Mouse (Mus musculus) lung, postnatal 0 days (tissue): ENCODE results near the gene Ccdc154. TPM values are rescaled to one million over a fixed set of nuclear protein-coding genes. Genes with fewer than 3 reads are reported as not detected.
A peak's percentile ranks its signal among the peaks of the same experiment; 100 is the strongest.

Experiments used
- ATAC-seq: fragments of 200-750 bp; cut with Nextera tagmentation; 2 replicates; pipeline ENCODE4 v1.8.0; 2017; ENCODE audit warnings: moderate library complexity
- DNase-seq: peaks from one replicate; pipeline ENCODE4 v3.0.0-alpha.2; 2016; ENCODE audit warnings: low spot score
- H3K27ac ChIP-seq: fragments of 300-500 bp; sonication (generic); 2 replicates; pipeline ENCODE4 v1.5.1; 2014; ENCODE audit warnings: antibody characterized with exemption, mild to moderate bottlenecking, low read length, mixed read lengths
- H3K27me3 ChIP-seq: fragments of 300-500 bp; sonication (generic); replicated peaks from 2 replicates; pipeline ENCODE4 v1.6.1; 2014; ENCODE audit warnings: low read length, mixed read lengths; ENCODE audit not compliant: insufficient read depth
- H3K36me3 ChIP-seq: fragments of 300-500 bp; sonication (generic); 2 replicates; pipeline ENCODE4 v1.6.1; 2014; ENCODE audit warnings: low read length, mixed read lengths; ENCODE audit not compliant: insufficient read depth
- H3K4me1 ChIP-seq: fragments of 300-500 bp; sonication (generic); 2 replicates; pipeline ENCODE4 v1.6.1; 2014; ENCODE audit warnings: antibody characterized with exemption, low read depth, low read length, mixed read lengths; ENCODE audit not compliant: insufficient read depth
- H3K4me2 ChIP-seq: fragments of 300-500 bp; sonication (generic); replicated peaks from 2 replicates; pipeline ENCODE4 v1.6.1; 2014; ENCODE audit warnings: low read depth, mild to moderate bottlenecking, low read length, moderate library complexity, mixed read lengths
- H3K4me3 ChIP-seq: fragments of 300-500 bp; sonication (generic); 2 replicates; pipeline ENCODE4 v1.5.1; 2014; ENCODE audit warnings: low read depth, low read length
- H3K9ac ChIP-seq: fragments of 300-500 bp; sonication (generic); replicated peaks from 2 replicates; pipeline ENCODE4 v1.6.1; 2014; ENCODE audit warnings: low read depth, mild to moderate bottlenecking
- H3K9me3 ChIP-seq: fragments of 300-500 bp; sonication (generic); 2 replicates; pipeline ENCODE4 v1.6.1; 2016; ENCODE audit warnings: low read length, mixed read lengths
- CTCF ChIP-seq: IDR thresholded peaks from 2 replicates; pipeline ENCODE4 v1.5.1; 2016; ENCODE audit warnings: antibody characterized with exemption, mild to moderate bottlenecking
- EP300 ChIP-seq: IDR thresholded peaks from 2 replicates; pipeline ENCODE4 v1.6.1; 2016; ENCODE audit warnings: antibody characterized with exemption, mild to moderate bottlenecking, control low read depth
- WGBS: fragments of 180-500 bp; shearing (Covaris S2); extraction: QIAGEN DNeasy Blood & Tissue Kit; methylation state at CpG from one replicate; pipeline ENCODE4 v1.1.7; 2014; 5-methylcytosine and 5-hydroxymethylcytosine counted together
- polyA plus RNA-seq: library from polyadenylated mRNA; unstranded; fragments of >200 nt; fragmentation: Nextera tagmentation; extraction: Ambion mirVana; gene quantifications from 2 replicates; pipeline ENCODE4 v1.2.1, GENCODE M21; 2015

Ccdc154 gene
- polyA plus RNA-seq, 1 experiment from 2014 or later: 0.51 TPM

GRCm38 (mm10) chr17:25183232-25183631, 21.0 kb downstream of the Ccdc154 start:
- Histone ChIP-seq H3K27ac (no peak overlapping the region; the same call in 1 of the 2 replicates), H3K9me3 (no peaks in the 10 kb centered on the region), H3K4me3 (no peak overlapping the region), H3K36me3 (no peaks in the 10 kb centered on the region), H3K4me1 (peaks cover 7% of the 10 kb centered on the region; the same call in 1 of the 2 replicates), H3K4me2 (no peak overlapping the region), H3K9ac (no peak overlapping the region), H3K27me3 (no peaks in the 10 kb centered on the region)
- DNase-seq (no peak), ATAC-seq (no peak)
- peak; percentile 26 for TF ChIP-seq CTCF
- TF ChIP-seq EP300: no peak

DNA sequence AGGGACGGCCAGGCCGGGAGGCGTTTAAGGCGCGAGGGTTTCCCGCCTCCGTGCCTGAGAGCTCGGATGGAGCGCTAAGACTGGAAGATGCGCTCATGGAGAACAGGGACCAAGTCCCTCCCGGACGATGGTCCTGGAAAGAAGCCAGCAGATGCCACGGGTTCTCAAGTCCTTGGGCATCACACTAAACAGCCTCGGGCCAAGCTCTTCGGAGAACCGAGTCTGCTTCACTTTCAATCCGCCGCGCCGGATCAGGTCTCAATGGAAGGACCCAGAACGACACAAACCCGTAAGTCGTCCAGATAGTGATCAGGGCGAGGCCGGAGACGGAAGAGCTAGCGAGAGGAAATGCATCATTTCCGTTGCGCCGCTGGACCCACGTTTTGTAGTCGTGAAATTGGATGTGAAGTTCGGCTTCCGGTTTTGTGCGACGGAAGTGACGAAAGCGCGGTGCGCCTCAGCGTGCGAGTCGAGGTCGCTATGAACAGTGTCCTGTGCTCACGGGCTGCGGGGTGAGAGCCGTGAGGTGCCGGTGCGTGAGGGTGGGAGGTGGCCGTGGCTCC, 21.9 kb downstream of the Ccdc154 start, which contains the start of gene BC003965:
Gene BC003965, plus strand, starts transcription at position 426 of the 563 bp plus-strand sequence.
- peak within 1 kb of the TSS; percentile 58 for H3K4me3 ChIP-seq
- peaks cover 7% of the 10 kb centered on the region; the same call in 1 of the 2 replicates for H3K4me1 ChIP-seq
- peak; percentile 98 for DNase-seq
- H3K9ac ChIP-seq: peak within 1 kb of the TSS; percentile 65
- H3K9me3 ChIP-seq: no peaks in the 10 kb centered on the region
- peak within 1 kb of the TSS; percentile 91 for H3K27ac ChIP-seq
- no peaks in the 10 kb centered on the region for H3K36me3 ChIP-seq
- peak; percentile 93 for TF ChIP-seq EP300
- no peak for TF ChIP-seq CTCF
- WGBS: under 1% methylated on average over 50 of the region's 50 CpGs
- H3K4me2 ChIP-seq: peak within 1 kb of the TSS; percentile 97
- no peaks in the 10 kb centered on the region for H3K27me3 ChIP-seq
- ATAC-seq: peak; percentile 92

DNA sequence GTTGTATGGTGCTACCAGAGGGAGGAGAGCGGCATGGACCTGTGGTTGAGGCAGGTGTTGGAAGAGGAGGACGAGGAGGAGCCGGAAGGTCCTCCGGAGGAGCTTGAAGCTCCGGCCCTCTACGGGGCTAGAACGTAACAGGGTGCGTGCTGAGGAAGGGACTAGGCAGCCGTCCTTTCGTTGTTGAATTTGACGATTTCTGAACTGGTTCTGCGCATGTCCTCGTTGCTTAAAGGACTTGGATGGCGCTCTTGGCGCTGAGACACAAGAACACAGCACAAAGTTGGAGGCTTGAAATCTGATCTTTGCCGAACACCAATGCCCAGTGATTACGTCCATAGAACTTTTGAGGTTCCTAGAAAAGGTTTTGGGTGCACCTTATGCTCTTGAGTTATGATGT, 22.7 kb downstream of the Ccdc154 start:
- TF ChIP-seq EP300 (no peak), CTCF (no peak)
- ATAC-seq (peak; percentile 3; the same call in 1 of the 2 replicates), DNase-seq (peak; percentile 27)
- Histone ChIP-seq H3K27me3 (no peaks in the 10 kb centered on the region), H3K4me2 (peak overlapping the region; percentile 97), H3K4me1 (peaks cover 14% of the 10 kb centered on the region), H3K9me3 (no peaks in the 10 kb centered on the region), H3K4me3 (peak overlapping the region; percentile 58), H3K36me3 (no peaks in the 10 kb centered on the region), H3K27ac (0 out of 2 replicates have a peak overlapping the region, but pooled peaks have one; percentile 4), H3K9ac (peak overlapping the region; percentile 65)
- 6% methylated on average over 17 of the region's 17 CpGs for WGBS

DNA sequence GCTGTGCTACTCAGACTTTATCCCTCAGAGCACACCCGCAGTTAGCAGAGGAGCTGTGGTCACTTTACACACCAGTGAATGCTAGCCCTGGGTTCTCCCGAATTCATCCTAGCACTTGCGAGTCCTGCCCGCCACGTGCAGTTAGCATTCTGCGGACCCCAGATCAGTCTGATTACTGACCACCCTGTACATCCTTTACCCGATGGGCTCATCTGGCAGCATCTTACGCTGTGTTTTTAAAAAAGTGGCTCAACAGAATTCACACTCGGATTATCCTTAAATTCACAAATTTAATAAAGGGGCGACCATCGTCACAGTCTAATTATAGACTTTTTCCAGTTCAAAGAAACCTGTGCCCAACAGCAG, 25.5 kb downstream of the Ccdc154 start:
- 8% methylated on average over 11 of the region's 11 CpGs for WGBS
- Histone ChIP-seq H3K27ac (peak overlapping the region; percentile 93), H3K9ac (peak overlapping the region; percentile 92), H3K4me3 (peak overlapping the region; percentile 96), H3K27me3 (no peaks in the 10 kb centered on the region), H3K36me3 (no peaks in the 10 kb centered on the region; the same call in 1 of the 2 replicates), H3K4me2 (peak overlapping the region; percentile 80), H3K9me3 (no peaks in the 10 kb centered on the region), H3K4me1 (peaks cover 15% of the 10 kb centered on the region)
- no peak for DNase-seq
- TF ChIP-seq CTCF: no peak
- TF ChIP-seq EP300: no peak
- ATAC-seq: no peak

GRCm38 (mm10) chr17:25188150-25189031, 26.1 kb downstream of the Ccdc154 start, which contains the start of gene Unkl:
TSS of gene Unkl (plus strand) at chr17:25188397.
- peak within 1 kb of the TSS; percentile 93 for H3K27ac ChIP-seq
- TF ChIP-seq CTCF (no peak), EP300 (no peak)
- no peaks in the 10 kb centered on the region; the same call in 1 of the 2 replicates for H3K36me3 ChIP-seq
- peak within 1 kb of the TSS; percentile 92 for H3K9ac ChIP-seq
- WGBS: under 1% methylated on average over 76 of the region's 104 CpGs
- H3K27me3 ChIP-seq: no peaks in the 10 kb centered on the region
- H3K9me3 ChIP-seq: no peaks in the 10 kb centered on the region
- H3K4me2 ChIP-seq: peak within 1 kb of the TSS; percentile 80
- ATAC-seq: peak; percentile 62
- H3K4me3 ChIP-seq: peak within 1 kb of the TSS; percentile 96
- DNase-seq: peak; percentile 77
- H3K4me1 ChIP-seq: peaks cover 15% of the 10 kb centered on the region

- Histone ChIP-seq H3K4me3 (peak overlapping the region; percentile 96), H3K4me1 (peaks cover 15% of the 10 kb centered on the region), H3K9ac (peak overlapping the region; percentile 92), H3K27ac (no peak overlapping the region), H3K4me2 (peak overlapping the region; percentile 80), H3K27me3 (no peaks in the 10 kb centered on the region), H3K9me3 (no peaks in the 10 kb centered on the region), H3K36me3 (no peaks in the 10 kb centered on the region; the same call in 1 of the 2 replicates)
- DNase-seq: no peak
- 4% methylated on average over 15 of the region's 16 CpGs for WGBS
- TF ChIP-seq EP300: no peak
- no peak for TF ChIP-seq CTCF
- no peak for ATAC-seq
These were observed 26.8 kb downstream of the Ccdc154 start for GRCm38 (mm10) chr17:25189091-25189490.
